Mouse (Mus musculus) kidney, postnatal 0 days (tissue): ENCODE measurements around the gene Egln3. TPM values are rescaled to one million over a fixed set of nuclear protein-coding genes. Genes with fewer than 3 reads are reported as not detected.
A peak's percentile ranks its signal among the peaks of the same experiment; 100 is the strongest.

Experiments
- ATAC-seq: fragments of 200-750 bp; cut with Nextera tagmentation; replicated peaks from 2 replicates; pipeline ENCODE4 v1.8.0; 2017; ENCODE audit warnings: low read depth, moderate number of reproducible peaks, moderate TSS enrichment, moderate library complexity; ENCODE audit not compliant: low FRiP score
- DNase-seq: peaks from one replicate; pipeline ENCODE4 v3.0.0-alpha.2; 2016; ENCODE audit warnings: low spot score
- H3K27ac ChIP-seq: fragments of 300-500 bp; sonication (generic); 2 replicates; pipeline ENCODE4 v1.5.1; 2014; ENCODE audit warnings: mild to moderate bottlenecking
- H3K27me3 ChIP-seq: fragments of 300-500 bp; sonication (generic); 2 replicates; pipeline ENCODE4 v1.6.1; 2014; ENCODE audit warnings: low read length, mixed read lengths; ENCODE audit not compliant: insufficient read depth
- H3K36me3 ChIP-seq: fragments of 300-500 bp; sonication (generic); 2 replicates; pipeline ENCODE4 v1.6.1; 2014; ENCODE audit warnings: low read length, mixed read lengths; ENCODE audit not compliant: insufficient read depth
- H3K4me1 ChIP-seq: fragments of 300-500 bp; sonication (generic); replicated peaks from 2 replicates; pipeline ENCODE4 v1.6.1; 2014; ENCODE audit warnings: antibody characterized with exemption, low read length, mixed read lengths; ENCODE audit not compliant: insufficient read depth
- H3K4me2 ChIP-seq: fragments of 300-500 bp; sonication (generic); 2 replicates; pipeline ENCODE4 v1.6.1; 2014; ENCODE audit warnings: mild to moderate bottlenecking, low read length, moderate library complexity, mixed read lengths
- H3K4me3 ChIP-seq: fragments of 300-500 bp; sonication (generic); replicated peaks from 2 replicates; pipeline ENCODE4 v1.5.1; 2014; ENCODE audit warnings: low read depth, low read length
- H3K9ac ChIP-seq: fragments of 300-500 bp; sonication (generic); 2 replicates; pipeline ENCODE4 v1.6.1; 2014; ENCODE audit warnings: low read depth, low read length
- H3K9me3 ChIP-seq: fragments of 300-500 bp; sonication (generic); replicated peaks from 2 replicates; pipeline ENCODE4 v1.6.1; 2016; ENCODE audit warnings: low read length, inconsistent platforms, mixed read lengths
- CTCF ChIP-seq: IDR thresholded peaks from 2 replicates; pipeline ENCODE4 v1.5.1; 2016; ENCODE audit warnings: antibody characterized with exemption, low read depth, mild to moderate bottlenecking, moderate library complexity
- WGBS: fragments of 180-500 bp; shearing (Covaris S2); extraction: QIAGEN DNeasy Blood & Tissue Kit; methylation state at CpG from one replicate; pipeline ENCODE4 v1.1.7; 2014; 5-methylcytosine and 5-hydroxymethylcytosine counted together
- polyA plus RNA-seq: library from polyadenylated mRNA; unstranded; fragments of >200 nt; fragmentation: Nextera tagmentation; extraction: Ambion mirVana; gene quantifications from 2 replicates; pipeline ENCODE4 v1.2.1, GENCODE M21; 2015

Gene Egln3
- polyA plus RNA-seq, 1 experiment from 2014 or later, result 13.3 TPM

GRCm38 (mm10) chr12:54161468-54162202 is 42.0 kb downstream of the Egln3 start:
- H3K27me3 ChIP-seq, result no peaks in the 10 kb centered on the region
- H3K4me3 ChIP-seq, result no peak overlapping the region
- ATAC-seq (no peak), DNase-seq (no peak)
- H3K9me3 ChIP-seq, result no peaks in the 10 kb centered on the region
- H3K4me1 ChIP-seq, result 0 out of 2 replicates have a peak, but pooled peaks cover 3% of the 10 kb centered on the region
- H3K9ac ChIP-seq, result no peak overlapping the region
- 29% methylated on average over 5 of the region's 5 CpGs for WGBS
- H3K36me3 ChIP-seq, result no peaks in the 10 kb centered on the region
- no peak overlapping the region for H3K27ac ChIP-seq
- peak overlapping the region; percentile 61; the same call in 1 of the 2 replicates for H3K4me2 ChIP-seq
- TF ChIP-seq CTCF, result no peak

- WGBS, result 45% methylated on average over 2 of the region's 2 CpGs
- H3K9ac ChIP-seq, result no peak overlapping the region
- H3K27ac ChIP-seq, result no peak overlapping the region
- no peak for DNase-seq
- H3K4me3 ChIP-seq, result no peak overlapping the region
- H3K9me3 ChIP-seq, result no peaks in the 10 kb centered on the region
- no peaks in the 10 kb centered on the region for H3K36me3 ChIP-seq
- 0 out of 2 replicates have a peak, but pooled peaks cover 3% of the 10 kb centered on the region for H3K4me1 ChIP-seq
- no peak for TF ChIP-seq CTCF
- ATAC-seq, result no peak
- H3K27me3 ChIP-seq, result no peaks in the 10 kb centered on the region
- H3K4me2 ChIP-seq, result no peak overlapping the region
Measured at GRCm38 (mm10) chr12:54160279-54160678, 43.4 kb downstream of the Egln3 start.

GRCm38 (mm10) chr12:54154771-54155170 is 48.9 kb downstream of the Egln3 start:
- no peak overlapping the region for H3K9ac ChIP-seq
- DNase-seq (no peak), ATAC-seq (no peak)
- no peaks in the 10 kb centered on the region for H3K9me3 ChIP-seq
- TF ChIP-seq CTCF, result no peak
- no peaks in the 10 kb centered on the region for H3K27me3 ChIP-seq
- H3K4me3 ChIP-seq, result no peak overlapping the region
- H3K27ac ChIP-seq, result no peak overlapping the region
- H3K4me2 ChIP-seq, result no peak overlapping the region
- no peaks in the 10 kb centered on the region for H3K36me3 ChIP-seq
- WGBS, result 76% methylated on average over 1 of the region's 1 CpGs
- H3K4me1 ChIP-seq, result no peaks in the 10 kb centered on the region

- Histone ChIP-seq H3K4me3 (no peak overlapping the region), H3K9ac (no peak overlapping the region), H3K9me3 (no peaks in the 10 kb centered on the region), H3K27me3 (no peaks in the 10 kb centered on the region), H3K4me1 (no peaks in the 10 kb centered on the region), H3K4me2 (no peak overlapping the region), H3K27ac (no peak overlapping the region), H3K36me3 (no peaks in the 10 kb centered on the region)
- ATAC-seq, result no peak
- 31% methylated on average over 12 of the region's 12 CpGs for WGBS
- no peak for TF ChIP-seq CTCF
- DNase-seq, result no peak
Measured at GRCm38 (mm10) chr12:54146943-54147556, 56.6 kb downstream of the Egln3 start.
